Mouse (Mus musculus) kidney, postnatal 10 days (tissue): Measurements from ENCODE around the gene Cnr1.
A peak's percentile ranks its signal among the peaks of the same experiment; 100 is the strongest.

Experiments
- DNase-seq: peaks from one replicate; pipeline ENCODE4 v3.0.0; 2021; ENCODE audit warnings: mixed read lengths

Gene Cnr1

DNA sequence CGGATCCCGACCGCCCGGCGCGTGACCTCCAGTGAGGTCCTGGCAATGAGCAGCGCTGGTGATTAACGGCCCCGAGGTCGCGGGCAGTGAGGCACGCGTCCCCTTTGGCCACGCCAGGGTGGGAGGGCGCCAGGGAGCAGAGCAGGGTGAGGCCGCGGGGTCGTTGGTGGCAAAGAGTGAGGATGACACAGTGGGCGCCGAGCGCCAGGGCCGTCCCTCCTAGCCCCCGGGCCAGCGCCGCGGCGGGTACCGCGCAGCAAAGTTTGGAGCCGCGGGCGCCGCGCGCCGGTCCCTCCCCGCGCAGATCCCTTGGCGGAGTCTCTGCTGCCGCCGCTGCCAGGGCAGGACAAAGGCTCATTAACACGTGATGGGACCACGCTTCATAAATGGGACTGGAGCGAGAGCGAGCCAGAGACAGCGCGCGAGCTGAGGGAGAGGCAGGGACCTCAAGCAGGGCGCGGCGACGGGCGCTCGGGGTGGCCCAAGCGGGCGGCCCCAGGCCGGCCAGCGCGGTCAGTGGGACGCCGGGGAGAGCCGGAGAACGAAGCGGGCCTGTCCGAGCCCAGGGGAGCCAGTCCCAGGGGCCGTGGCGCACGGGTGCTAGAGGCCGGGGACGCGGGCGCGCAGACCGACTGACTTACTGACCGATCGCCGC is at the start of gene Cnr1:
Cnr1 (plus strand) TSS at position 360 of the 655 bp plus-strand sequence.
- DNase-seq = peak; percentile 84

DNA sequence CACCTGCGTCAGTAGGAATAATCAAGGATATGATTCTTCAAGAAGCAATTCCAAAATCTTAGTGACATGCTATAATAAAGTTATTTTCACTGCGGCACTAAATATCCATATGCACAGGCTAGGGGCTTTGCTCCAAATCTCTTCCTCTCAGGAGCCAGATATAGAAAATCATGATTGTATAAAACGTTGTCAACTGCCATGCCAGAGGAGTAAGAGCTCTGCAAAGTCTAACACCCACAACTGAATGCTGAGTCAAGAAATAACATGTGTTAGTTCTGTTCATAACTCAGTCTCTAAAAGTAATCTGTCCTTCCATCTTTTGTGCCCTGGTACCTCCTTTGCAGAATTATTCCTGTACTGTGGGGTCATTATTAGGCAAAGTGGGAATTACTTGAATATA is 44.4 kb upstream of the Cnr1 start:
- no peak for DNase-seq

DNA sequence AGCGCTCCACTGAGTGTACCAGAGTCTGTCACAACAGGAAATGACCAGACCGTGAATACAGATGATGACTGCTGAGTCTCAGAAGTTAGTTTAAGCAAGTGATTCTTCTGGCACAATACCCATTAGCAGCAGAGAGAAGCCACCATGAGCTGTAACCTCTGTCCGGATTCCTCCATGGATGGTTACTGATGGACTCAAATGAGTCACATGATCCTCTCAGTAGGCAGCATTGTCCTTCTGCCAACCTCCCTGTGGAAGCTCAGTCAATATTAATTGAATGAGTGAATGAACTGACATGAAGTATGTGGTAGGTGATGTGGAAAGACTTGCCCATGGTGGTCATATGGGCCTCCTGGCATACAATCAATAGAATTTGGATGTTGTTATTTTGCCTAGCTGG is 38.4 kb upstream of the Cnr1 start:
- no peak for DNase-seq

DNA sequence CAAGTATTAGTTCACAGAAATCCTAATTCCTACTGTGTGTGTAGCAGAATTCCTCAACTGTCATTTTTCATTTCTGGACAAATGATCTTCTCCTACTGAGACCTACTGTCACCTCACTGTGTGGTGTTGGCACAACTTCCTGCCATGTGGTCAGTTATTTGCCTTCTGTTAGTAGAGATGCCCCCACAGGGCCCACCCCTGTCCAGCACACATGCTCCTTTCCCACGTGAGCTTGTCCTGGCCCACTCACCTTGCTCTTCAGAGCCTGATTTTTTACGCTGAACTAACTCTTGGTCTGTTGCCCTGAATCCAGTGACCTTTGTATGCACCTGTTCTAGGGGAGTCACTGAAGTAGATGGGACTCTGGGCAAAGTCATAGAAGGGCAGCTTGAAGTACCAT is 34.4 kb upstream of the Cnr1 start:
- no peak for DNase-seq

DNA sequence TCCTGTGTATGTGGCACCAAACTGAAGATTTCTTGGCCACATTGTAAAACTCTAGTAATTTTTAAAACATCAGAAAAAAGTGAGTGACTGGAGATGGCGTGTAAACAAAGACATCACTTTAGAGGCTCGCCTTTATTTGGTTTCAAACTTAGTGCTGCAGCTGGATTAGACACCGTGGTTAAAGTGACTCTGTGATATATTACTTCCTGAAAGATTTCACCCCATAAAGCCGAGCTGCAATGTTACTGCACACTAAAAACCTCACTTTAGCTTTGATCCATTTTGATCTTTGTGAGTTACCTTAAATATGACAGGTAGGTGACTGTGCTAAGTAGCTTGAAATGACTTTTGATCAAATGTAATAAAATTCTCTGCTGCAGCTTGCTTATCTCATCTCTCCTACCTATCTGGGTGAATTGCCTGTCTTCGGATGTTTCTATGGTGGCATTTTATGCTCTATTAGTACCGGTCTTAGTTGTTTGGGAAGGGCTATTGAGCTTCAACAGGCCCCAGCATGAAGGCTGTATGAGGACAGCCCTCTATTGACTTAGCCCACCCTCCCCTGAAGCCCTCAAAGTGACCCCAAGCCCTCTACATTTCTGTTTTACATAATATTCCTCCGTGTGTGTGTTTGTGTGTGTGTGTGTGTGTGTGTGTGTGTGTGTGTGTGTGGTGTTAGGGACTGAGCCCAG is 32.1 kb upstream of the Cnr1 start:
- DNase-seq = no peak

DNA sequence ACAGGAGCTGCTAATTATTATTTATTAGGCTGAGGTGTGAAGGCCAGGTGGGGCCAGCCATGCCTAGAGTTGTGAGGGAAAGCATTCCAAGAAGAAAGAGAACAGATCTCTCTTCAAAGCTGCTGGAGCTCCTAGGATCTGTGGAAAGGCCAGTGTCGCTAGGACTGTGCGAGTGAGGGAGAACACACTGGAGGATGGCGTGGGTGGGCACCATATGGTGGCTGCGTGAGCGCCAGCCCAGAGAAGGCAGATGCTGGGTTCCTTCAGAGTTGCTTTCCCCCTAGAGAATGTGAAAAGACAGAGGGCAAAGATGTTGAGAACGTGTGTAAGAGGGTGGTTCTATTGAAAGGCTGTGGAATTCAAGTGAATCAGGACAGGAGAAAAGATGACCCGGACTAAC is 30.6 kb upstream of the Cnr1 start:
- no peak for DNase-seq

DNA sequence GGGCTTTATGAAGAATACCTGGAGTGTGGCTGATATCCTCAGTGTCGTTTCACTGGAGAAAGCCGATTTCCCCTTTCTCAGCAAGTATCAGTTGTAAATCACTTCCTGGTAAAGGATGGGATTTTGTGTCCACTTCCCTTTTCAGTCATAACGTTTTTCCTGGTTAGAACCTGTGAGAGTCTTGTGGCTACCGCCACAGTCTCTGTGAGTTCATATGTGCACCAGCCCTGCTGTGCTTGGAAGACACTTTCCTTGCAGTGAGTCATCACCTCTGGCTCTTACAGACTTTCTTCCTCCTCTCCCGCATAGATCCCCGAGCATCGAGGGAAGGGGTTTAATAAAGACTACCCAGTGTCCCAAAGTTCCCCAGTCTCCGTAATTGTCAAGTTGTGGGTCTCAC is 29.3 kb upstream of the Cnr1 start:
- DNase-seq = no peak

DNA sequence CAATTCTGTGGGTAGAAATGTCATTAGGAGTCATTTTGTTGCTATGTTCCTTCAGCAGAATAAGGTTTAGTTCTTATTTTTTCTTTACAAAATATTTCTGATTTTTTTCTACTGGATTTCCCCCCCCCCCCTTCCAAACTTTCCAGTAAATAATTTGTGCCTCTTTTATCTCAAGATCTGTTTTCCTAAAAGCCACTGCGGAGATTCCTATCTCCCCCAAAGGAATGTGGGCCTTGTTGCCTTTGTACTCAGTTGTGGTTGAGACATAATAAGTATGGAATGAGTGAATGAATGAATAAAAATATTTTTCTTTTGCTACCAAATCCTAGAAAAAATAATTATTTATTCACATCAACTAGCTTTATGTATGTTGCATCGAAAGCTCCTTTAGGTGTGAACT is 28.9 kb upstream of the Cnr1 start:
- no peak for DNase-seq

DNA sequence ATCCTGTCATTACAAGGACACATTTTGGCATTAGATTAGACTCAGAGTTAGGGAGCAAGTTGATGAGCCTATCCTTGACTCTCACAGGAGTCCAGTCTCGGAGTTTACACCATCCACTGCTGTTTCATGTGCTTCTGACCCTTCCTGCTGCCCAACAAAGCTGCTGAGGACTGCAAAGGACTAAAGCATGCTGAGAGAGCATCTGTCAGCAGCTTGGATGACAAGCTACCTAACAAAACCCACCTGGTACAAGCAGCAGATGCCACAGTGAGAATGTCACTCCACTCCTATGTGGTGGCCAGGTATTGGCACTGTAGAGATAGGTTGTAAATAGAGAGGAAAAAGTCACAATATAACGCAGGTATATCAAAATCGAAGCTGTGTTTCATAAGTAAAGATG is 22.7 kb upstream of the Cnr1 start:
- DNase-seq = no peak

DNA sequence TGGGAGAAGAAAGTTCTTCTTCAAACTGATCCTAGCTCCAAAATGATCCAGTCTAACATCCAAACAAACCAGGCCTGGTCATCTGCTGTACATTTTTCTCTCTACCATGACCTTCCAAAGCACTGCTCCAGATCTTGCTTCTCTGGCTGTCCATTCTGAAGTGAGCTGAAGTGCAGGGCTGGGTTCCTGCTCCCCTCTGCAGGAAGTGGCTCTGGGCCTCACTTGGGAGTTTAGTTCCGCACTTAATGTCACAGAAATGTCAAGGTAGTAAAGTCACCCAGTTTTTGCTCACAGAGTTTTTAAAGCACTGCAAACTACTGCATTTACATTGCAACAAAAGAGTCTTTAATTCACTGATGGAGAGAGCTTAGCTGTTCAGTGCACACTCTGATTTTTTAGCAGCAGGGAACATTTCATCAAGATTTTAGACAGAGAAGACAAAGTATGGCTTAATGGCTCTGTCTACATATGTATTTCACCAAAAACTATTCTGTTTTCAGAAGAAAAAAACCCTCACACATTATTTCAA is 20.5 kb upstream of the Cnr1 start:
- DNase-seq = no peak

DNA sequence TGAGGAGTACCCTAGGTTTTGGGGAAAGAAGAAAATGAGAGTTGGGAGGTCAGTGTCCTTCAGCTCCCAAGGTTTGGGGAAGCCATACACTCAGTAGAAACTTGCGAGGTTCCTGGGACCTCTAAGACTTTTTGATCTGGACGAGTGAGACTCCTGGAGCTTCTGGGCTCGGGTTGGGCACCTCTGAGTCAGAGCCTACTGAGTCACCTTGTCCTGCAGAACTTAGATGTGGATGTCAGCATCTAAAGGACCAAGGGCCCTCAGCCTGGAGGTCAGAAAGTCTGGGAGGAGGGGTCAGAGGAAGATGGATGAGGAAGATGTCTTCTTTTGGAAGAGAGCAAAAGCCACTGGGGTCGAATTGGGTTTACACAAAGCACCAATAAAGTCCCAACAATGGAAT is 19.6 kb upstream of the Cnr1 start:
- no peak for DNase-seq

DNA sequence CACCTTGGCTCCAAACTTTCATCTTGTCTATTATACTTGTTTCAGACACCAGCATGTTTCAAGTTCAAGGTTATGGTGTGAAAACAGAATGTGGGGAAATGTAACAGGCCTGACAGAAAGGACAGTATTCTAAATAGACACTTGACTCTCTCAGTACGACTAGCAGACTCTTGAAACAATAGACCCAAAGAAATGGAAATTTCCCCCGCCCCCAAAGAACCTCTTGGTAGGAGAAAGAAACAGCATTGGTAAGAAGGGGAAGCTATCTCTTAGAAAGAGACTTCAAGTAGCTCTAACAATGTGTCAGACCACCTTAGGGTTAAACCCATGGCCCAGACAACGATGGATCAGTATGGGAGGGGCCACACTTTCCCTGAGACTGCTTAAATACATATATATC is 15.6 kb upstream of the Cnr1 start:
- no peak for DNase-seq

DNA sequence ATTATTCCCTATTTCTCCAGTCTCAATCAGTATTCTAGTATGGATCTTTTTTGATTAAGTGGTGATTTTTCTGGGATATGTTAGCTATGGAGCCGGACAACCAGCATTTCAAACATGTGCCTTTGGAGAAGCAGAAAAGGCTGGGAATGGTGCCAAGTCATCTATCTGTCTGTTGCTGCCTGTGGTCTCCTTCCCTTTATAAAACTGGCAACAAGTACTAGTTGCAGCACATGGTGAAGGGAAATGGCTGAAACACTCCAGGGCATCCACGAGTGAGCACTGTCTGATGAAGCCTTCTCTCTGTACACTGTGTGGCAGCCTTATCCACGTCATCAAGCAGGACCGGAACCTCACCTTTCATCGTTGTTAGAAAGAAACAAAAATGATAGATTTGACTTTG is 8.7 kb upstream of the Cnr1 start:
- DNase-seq = peak; percentile 28

DNA sequence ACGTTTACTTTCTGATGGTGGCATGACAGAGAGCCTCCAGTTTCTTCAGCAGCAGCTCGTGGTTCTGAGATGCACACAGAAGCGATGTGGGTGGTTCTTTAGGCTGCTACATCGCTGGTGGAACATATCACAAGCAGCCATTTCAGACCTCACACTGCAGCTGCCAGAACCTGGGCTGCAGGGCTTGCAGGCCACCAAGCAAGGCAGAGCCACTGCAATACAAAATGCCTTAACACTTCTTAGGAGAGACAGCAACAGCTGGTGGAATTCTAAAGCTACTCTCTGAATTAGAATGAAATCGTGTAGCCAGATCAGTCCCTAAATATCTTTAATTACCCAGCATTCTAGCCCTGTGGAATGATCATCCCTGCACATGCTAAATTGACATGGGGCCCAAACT is 3.6 kb upstream of the Cnr1 start:
- DNase-seq = no peak

DNA sequence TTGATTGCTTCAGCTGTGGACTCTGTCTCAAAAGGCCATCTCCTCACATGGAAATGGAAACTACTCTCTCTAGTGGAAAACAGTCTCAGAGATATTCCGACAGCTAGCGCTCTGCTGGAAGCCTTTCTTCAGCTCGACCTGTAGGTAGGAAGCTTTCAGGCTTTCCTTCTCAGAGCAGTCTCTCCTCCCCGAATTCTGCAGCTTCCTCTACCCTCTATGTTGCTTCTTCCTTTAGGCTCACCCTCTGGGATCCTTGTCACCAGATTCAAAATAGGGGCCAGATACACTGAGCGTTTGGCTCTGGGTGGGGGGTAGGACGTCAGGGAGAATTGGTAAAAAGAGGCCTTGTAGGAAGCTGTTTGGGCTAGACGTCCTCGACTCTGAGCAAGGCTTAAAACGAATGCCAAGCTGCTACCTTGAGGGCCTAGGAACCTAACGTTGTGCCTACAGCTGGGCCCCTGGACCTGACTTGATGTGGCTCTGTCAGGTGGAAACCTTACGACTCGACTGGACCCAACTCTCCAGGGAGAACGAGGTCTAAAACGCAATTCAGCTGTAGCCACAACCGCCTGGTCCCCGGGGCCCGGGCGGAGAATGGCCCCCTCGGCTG is 1.1 kb upstream of the Cnr1 start:
- no peak for DNase-seq

DNA sequence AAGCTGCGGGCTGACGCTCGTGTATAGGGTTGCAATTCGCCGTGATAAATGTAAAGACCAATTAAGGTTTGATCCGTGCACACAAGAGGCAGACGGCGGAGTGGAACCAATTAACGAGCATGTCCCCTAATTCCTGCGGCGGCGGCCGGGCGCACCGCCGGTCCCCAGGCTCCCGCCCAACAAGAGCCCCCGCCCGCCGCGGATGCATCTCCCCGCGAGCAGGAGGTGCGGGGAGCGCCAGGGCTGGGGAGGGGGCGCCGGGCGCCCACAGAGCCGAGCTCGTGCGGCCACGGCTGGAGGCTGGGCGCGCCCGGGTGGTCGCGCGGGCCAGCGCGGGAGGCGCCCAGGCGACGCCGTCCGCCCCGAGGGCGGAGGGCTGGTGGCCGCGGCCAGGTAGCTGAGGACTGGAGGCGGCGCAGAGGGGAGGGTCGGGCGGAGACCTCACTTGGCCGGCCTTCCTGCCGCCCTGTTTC is 596 bp upstream of the Cnr1 start:
- DNase-seq = peak; percentile 34

DNA sequence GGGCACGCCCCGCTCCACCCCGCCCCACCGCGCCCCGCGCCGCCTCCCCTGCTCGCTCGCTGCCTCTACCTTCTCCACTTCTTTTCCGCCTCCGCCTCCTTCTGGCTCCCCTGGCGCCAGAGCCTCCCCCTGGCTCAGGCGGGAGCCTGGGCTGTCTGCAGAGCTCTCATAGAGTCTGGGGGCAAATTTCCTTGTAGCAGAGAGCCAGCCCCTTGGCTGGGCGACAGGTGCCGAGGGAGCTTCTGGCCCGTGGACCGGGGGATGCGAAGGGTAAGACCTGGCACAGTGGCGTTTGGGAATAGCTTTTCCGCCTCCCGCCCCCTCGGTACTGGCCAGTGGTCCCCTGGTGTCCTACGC is 474 bp downstream of the Cnr1 start:
- no peak for DNase-seq

DNA sequence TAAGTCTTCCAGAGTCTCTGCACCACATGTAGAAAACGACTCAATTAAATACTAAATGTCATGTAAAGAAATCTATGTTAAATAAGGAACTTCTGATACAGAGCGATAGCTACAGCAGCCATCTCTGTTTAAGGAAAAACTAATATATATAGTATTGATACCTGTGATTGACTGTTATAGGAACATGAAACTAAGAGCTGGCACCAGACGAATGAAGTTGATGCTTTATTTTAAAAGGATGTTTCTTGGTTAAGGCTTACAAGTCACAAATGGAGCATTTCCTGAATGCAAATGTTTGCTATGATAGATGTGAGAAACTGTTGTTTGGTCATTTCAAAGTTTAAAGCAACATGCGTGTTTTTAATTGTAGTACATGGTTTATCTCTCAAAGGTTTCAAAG is 1.1 kb downstream of the Cnr1 start:
- no peak for DNase-seq

DNA sequence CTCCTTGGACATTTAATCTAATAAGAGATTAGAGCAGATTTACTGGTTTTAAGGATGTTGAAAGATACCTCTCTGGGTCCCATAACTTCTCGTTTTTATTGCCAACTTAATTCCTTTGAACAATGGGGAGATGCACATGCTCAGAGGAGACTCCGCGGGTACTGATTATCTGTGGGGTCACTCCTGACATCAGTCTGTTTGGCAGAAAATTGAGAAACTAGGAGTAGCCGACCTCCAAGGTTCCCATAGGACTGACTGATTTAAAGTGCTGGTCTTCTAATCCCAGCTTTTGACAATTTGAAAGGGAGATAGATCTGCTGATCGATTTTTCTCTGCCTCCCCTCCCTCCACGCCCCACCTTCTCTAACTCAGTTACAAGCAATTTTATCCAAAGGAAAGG is 1.6 kb downstream of the Cnr1 start:
- DNase-seq = no peak

DNA sequence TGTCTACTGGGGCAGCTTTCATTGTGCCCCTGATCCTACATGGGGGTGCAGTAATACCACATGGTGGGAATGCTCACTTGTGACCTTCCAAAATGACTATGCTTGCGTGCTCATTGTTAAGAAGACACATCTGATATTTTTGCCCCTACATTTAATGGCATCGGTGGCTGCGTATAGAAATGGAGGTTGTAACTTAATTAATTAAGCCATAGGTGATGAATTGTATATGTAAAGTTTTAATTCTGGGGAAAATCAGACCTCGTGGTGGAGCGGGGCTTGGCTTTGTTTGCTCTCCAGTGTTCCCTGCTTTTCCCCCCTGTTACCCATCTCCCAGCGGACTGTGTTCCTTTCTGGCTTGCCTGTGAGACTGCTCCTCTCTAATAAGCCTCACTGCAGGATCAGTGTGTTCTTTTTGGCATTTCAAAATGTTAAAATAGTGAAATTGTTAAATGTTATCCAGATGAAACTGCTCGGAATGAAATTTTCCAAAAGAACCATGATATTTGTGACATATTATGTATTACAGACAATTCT is 2.4 kb downstream of the Cnr1 start:
- no peak for DNase-seq

DNA sequence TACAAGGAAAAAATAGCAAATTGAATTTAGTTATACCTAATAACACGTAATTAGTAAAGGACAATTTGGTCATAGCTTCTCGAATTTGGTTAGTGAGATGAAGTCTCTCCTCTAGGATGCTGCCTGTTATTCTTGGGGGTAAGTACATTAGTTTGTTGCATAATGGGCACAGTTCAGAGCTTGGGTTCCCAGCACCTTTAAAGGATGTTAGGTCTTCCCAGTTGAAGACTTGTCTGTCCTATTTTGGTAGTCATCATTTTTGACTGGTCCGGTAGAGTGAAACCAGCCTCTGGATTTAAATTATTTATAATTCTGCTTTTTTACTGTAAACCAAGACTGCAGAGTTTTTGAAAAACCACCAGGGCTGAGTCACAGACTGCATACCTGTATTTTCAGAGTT is 3.3 kb downstream of the Cnr1 start:
- DNase-seq = no peak

DNA sequence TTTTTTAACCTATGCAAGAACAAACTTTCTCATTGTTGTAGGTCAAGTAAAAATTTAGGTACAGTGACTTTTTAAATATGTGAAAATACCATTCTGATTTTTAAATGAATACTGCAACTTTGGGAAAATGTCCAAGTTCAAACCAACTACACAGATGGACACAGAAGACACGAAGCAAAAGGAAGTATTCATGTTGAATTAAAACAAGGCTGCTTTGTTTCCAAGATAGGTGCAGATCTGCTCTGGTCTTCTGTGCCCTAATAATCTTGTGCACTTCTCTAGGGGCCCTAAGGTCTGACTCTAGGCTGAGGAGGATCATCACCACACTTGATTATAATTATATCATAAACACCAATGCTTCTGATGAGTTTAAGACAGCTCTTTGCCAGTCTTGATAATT is 4.1 kb downstream of the Cnr1 start:
- DNase-seq = no peak

DNA sequence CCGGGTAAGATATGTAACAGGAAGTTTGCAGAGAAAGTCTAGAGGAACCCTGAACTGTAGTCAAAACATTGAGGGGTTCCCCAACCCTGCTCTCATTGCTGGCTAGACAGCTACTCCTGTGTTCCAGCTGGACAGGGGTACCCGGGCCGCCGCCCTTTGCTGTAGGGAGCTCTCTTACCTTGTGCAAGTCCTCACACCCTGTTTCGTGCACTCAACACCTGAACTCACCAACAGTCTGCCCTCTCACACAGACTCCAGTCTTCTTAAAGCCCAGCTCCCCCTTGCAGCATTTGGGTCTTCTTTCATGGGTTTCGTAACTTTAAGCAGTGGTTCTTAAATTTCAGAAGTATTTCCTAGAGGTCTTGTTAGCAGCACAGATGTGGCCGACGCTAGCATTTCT is 7.0 kb downstream of the Cnr1 start:
- no peak for DNase-seq

DNA sequence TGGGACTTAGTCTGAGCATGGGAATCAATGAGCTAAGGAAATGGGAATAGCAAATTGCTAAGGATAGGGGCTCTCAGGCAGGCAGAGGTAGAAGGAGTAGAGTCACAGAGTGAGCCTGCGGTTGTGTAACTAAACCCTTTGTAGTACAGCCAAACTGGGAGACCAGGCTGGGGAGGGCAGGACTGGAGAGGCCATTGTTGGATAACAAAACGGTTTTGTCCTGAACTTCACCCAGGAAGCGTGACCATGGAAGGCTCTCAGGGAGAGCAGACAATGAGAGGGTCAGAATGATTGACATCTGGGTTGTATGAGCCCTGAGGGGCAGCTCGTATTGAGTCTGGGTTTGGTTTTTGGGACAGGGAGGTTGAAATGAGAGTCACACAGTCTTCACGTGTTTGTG is 17.2 kb downstream of the Cnr1 start:
- no peak for DNase-seq
